Mouse (Mus musculus) lung, embryonic 16.5 days (tissue): ENCODE measurements around the gene Scd3. TPM values are rescaled to one million over a fixed set of nuclear protein-coding genes. Genes with fewer than 3 reads are reported as not detected.

ENCODE experiments used
- polyA plus RNA-seq: library from polyadenylated mRNA; unstranded; fragments of >200 nt; fragmentation: Nextera tagmentation; extraction: Ambion mirVana; gene quantifications from 2 replicates; pipeline ENCODE4 v1.2.1, GENCODE M21; 2015

Scd3 gene
- polyA plus RNA-seq, 1 experiment from 2014 or later = 0.48 TPM

Other genes starting within 250 kb of the Scd3 start
- gene Cpn1, start 216.7 kb upstream of the Scd3 start, polyA plus RNA-seq = 4.9 and 5.5 TPM in 2 replicates
- 0.55 and 1.4 TPM in 2 replicates for gene Cyp2c23, start 174.1 kb upstream of the Scd3 start, polyA plus RNA-seq
- gene Erlin1, start 133.5 kb upstream of the Scd3 start, polyA plus RNA-seq = 39.3 and 39.8 TPM in 2 replicates
- gene Chuk, start 95.8 kb upstream of the Scd3 start, polyA plus RNA-seq = 40.1 and 40.2 TPM in 2 replicates
- 31.8 and 35.3 TPM in 2 replicates for gene Cwf19l1, start 67.4 kb upstream of the Scd3 start, polyA plus RNA-seq
- gene Bloc1s2, start 56.8 kb upstream of the Scd3 start, polyA plus RNA-seq = 69.2 and 74.4 TPM in 2 replicates
- 0.06 TPM in 1 of 2 replicates, not detected in the other for gene Pkd2l1, start 10.8 kb upstream of the Scd3 start, polyA plus RNA-seq
- gene Scd2, start 90.4 kb downstream of the Scd3 start, polyA plus RNA-seq = 225 and 232 TPM in 2 replicates
- gene Scd4, start 129.8 kb downstream of the Scd3 start, polyA plus RNA-seq = 0.40 and 0.49 TPM in 2 replicates
- gene Scd1, start 204.6 kb downstream of the Scd3 start, polyA plus RNA-seq = 2.3 and 2.7 TPM in 2 replicates